Mouse (Mus musculus) limb, embryonic 14.5 days (tissue): ENCODE measurements at regions not wholly inside any gene's neighbourhood (a gene's known extent, or its start where the extent isn't known, plus 50 kb on each side); places are given as distances from the start of the nearest gene placed in this dataset.

Source experiments
- ATAC-seq: fragments of 200-750 bp; cut with Nextera tagmentation; 2 replicates; pipeline ENCODE4 v1.8.0; 2017; ENCODE audit warnings: low read depth, moderate number of reproducible peaks, moderate TSS enrichment; ENCODE audit not compliant: low FRiP score
- DNase-seq: peaks from one replicate; pipeline ENCODE4 v3.0.0-alpha.2; 2015; ENCODE audit warnings: low spot score
- H3K27ac ChIP-seq: fragments of 300-500 bp; sonication (generic); replicated peaks from 2 replicates; pipeline ENCODE4 v1.5.1; 2014; ENCODE audit warnings: low read depth, mild to moderate bottlenecking, low read length, moderate library complexity, mixed read lengths
- H3K27me3 ChIP-seq: fragments of 300-500 bp; sonication (generic); 2 replicates; pipeline ENCODE4 v1.6.1; 2014; ENCODE audit warnings: low read length, mixed read lengths; ENCODE audit not compliant: control insufficient read depth, insufficient read depth
- H3K36me3 ChIP-seq: fragments of 300-500 bp; sonication (generic); 2 replicates; pipeline ENCODE4 v1.6.1; 2014; ENCODE audit warnings: mild to moderate bottlenecking, low read length, moderate library complexity, mixed read lengths; ENCODE audit not compliant: control insufficient read depth, insufficient read depth
- H3K4me1 ChIP-seq: fragments of 300-500 bp; sonication (generic); 2 replicates; pipeline ENCODE4 v1.6.1; 2014; ENCODE audit warnings: antibody characterized with exemption, low read length, mixed read lengths; ENCODE audit not compliant: control insufficient read depth, insufficient read depth
- H3K4me2 ChIP-seq: fragments of 300-500 bp; sonication (generic); replicated peaks from 2 replicates; pipeline ENCODE4 v1.6.1; 2014; ENCODE audit warnings: low read depth, mild to moderate bottlenecking, low read length, moderate library complexity; ENCODE audit not compliant: severe bottlenecking
- H3K4me3 ChIP-seq: fragments of 300-500 bp; sonication (generic); replicated peaks from 2 replicates; pipeline ENCODE4 v1.5.1; 2014; ENCODE audit warnings: low read length
- H3K9ac ChIP-seq: fragments of 300-500 bp; sonication (generic); 2 replicates; pipeline ENCODE4 v1.6.1; 2014; ENCODE audit warnings: mild to moderate bottlenecking, low read depth, low read length, moderate library complexity; ENCODE audit not compliant: severe bottlenecking
- H3K9me3 ChIP-seq: fragments of 300-500 bp; sonication (generic); 2 replicates; pipeline ENCODE4 v1.6.1; 2016; ENCODE audit warnings: low read length; ENCODE audit not compliant: control insufficient read depth
- POLR2A ChIP-seq: fragments of 200-500 bp; IDR thresholded peaks from 2 replicates; pipeline ENCODE4 v1.8.0; 2012; ENCODE audit warnings: inconsistent platforms, mild to moderate bottlenecking, moderate library complexity, borderline replicate concordance; ENCODE audit not compliant: insufficient read depth, insufficient read length; ENCODE audit errors: extremely low read depth
- WGBS: fragments of 180-500 bp; shearing (Covaris S2); extraction: QIAGEN DNeasy Blood & Tissue Kit; methylation state at CpG from one replicate; pipeline ENCODE4 v1.1.7; 2014; 5-methylcytosine and 5-hydroxymethylcytosine counted together

DNA sequence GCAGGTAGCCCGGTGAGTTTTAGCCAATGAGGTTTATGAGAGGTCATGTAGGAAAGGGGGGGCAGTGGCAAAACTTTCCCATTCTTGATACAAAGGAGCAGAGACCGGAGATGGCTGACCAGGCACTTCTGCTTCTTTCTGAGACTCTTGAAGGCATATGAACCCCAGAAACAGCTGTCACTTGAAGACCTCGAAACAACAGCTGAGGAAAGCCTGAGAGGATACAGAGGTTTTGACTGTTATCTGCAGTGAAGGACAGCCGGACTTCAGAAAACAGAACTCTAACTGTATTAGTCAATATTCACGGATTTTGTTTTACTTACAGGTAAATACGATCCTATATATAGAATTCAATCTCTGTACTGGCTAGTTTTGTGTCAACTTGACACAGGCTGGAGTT lies 50.0 kb upstream of the Tiparp start:
- no peak overlapping the region for H3K4me2 ChIP-seq
- no peaks in the 10 kb centered on the region for H3K9me3 ChIP-seq
- no peak for ATAC-seq
- no peak for DNase-seq
- H3K36me3 ChIP-seq, result no peaks in the 10 kb centered on the region
- no peak overlapping the region for H3K9ac ChIP-seq
- TF ChIP-seq POLR2A, result no peak
- H3K27me3 ChIP-seq, result no peaks in the 10 kb centered on the region
- H3K27ac ChIP-seq, result no peak overlapping the region
- 85% methylated on average over 6 of the region's 6 CpGs for WGBS
- peaks cover 7% of the 10 kb centered on the region for H3K4me1 ChIP-seq
- no peak overlapping the region for H3K4me3 ChIP-seq

- Histone ChIP-seq H3K4me3 (no peak overlapping the region), H3K27me3 (no peaks in the 10 kb centered on the region), H3K4me2 (no peak overlapping the region), H3K4me1 (no peaks in the 10 kb centered on the region), H3K9me3 (no peaks in the 10 kb centered on the region), H3K36me3 (no peaks in the 10 kb centered on the region), H3K9ac (no peak overlapping the region), H3K27ac (no peak overlapping the region)
- DNase-seq (no peak), ATAC-seq (no peak)
- TF ChIP-seq POLR2A, result no peak
- 71% methylated on average over 4 of the region's 4 CpGs for WGBS
Measured at GRCm38 (mm10) chr3:65477111-65477510, 51.1 kb upstream of the Tiparp start.

DNA sequence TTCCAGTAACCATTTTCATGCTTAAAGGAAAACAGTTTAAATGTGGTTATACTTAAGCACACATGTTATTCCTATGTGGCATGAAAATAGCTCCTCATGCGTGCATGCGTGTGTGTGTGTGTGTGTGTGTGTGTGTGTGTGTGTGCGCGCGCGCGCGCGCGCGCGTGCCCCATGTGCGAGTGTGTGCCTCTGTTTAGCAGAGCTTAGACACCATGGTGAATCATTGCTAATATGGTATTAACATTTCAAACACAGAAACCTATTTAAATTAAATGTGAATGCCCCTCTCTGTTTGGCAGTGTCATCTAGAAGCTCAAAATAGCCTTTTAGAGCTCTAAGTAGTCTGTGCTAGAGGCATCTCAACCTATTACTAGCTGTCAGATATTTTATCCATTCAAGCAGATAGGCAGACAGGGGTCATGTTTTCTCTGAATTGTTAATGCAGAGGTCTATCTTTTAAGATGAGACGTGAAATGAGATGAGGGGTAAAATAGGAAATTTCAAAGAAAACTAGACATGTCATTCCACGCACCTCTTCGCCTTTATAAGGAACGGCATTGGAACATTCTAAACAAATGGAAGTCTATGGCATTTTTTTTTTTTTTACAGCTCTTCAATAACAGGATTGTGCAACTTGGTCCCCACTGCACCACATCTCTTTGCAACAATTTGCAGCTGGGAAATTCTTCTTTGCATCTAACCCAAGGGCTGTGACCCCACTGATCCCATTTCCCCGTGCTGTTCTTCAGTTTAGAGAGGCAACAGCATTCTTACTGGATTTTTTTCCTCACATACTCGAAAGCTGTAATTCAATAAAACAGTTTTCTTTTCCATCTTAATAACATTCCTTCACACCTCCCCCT lies 51.9 kb upstream of the Tiparp start:
- WGBS, result 89% methylated on average over 19 of the region's 19 CpGs
- H3K27me3 ChIP-seq, result no peaks in the 10 kb centered on the region
- DNase-seq, result no peak
- no peak overlapping the region for H3K9ac ChIP-seq
- no peak for TF ChIP-seq POLR2A
- H3K4me2 ChIP-seq, result no peak overlapping the region
- no peaks in the 10 kb centered on the region for H3K9me3 ChIP-seq
- no peaks in the 10 kb centered on the region for H3K4me1 ChIP-seq
- no peak overlapping the region for H3K4me3 ChIP-seq
- ATAC-seq, result no peak
- no peak overlapping the region for H3K27ac ChIP-seq
- no peaks in the 10 kb centered on the region for H3K36me3 ChIP-seq

GRCm38 (mm10) chr3:65474585-65474984 lies 53.6 kb upstream of the Tiparp start:
- DNase-seq, result no peak
- H3K27me3 ChIP-seq, result no peaks in the 10 kb centered on the region
- no peak for ATAC-seq
- H3K4me3 ChIP-seq, result no peak overlapping the region
- no peak overlapping the region for H3K4me2 ChIP-seq
- H3K9ac ChIP-seq, result no peak overlapping the region
- 66% methylated on average over 7 of the region's 7 CpGs for WGBS
- no peak for TF ChIP-seq POLR2A
- H3K4me1 ChIP-seq, result no peaks in the 10 kb centered on the region
- no peaks in the 10 kb centered on the region for H3K36me3 ChIP-seq
- H3K27ac ChIP-seq, result no peak overlapping the region
- no peaks in the 10 kb centered on the region for H3K9me3 ChIP-seq

DNA sequence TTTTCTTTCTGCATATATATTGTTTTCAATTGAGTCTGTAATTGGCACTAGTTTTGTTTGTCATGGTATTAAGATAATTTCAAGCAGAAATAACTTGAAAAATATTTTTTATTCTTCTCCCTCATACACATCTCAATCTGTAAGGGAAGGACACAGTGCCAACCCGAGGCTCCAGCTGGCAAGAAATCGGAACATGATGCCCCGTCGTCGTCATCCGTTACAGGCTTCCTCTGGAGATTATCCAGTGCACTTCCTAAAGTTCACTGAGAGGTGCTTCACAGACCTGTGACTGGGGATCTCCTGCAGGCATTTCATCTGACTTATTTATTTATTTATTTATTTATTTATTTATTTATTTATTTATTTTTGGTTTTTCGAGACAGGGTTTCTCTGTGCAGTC lies 56.4 kb upstream of the Tiparp start:
- no peaks in the 10 kb centered on the region for H3K9me3 ChIP-seq
- H3K27ac ChIP-seq, result no peak overlapping the region
- H3K4me2 ChIP-seq, result no peak overlapping the region
- 86% methylated on average over 7 of the region's 7 CpGs for WGBS
- TF ChIP-seq POLR2A, result no peak
- no peaks in the 10 kb centered on the region for H3K36me3 ChIP-seq
- no peak overlapping the region for H3K9ac ChIP-seq
- no peaks in the 10 kb centered on the region for H3K27me3 ChIP-seq
- DNase-seq (no peak), ATAC-seq (no peak)
- H3K4me1 ChIP-seq, result no peaks in the 10 kb centered on the region
- H3K4me3 ChIP-seq, result no peak overlapping the region
